Mouse (Mus musculus) G1E (cell line): ENCODE data around the gene Myh14.

Source experiments
- CTCF ChIP-seq: IDR thresholded peaks from 2 replicates; pipeline ENCODE4 v1.5.1; 2012; ENCODE audit warnings: low read depth, low read length, inconsistent platforms, mixed read lengths
- GATA2 ChIP-seq: IDR thresholded peaks from 2 replicates; pipeline ENCODE4 v1.6.1; 2012; ENCODE audit warnings: low read depth, low read length, inconsistent platforms, borderline replicate concordance
- POLR2AphosphoS5 ChIP-seq: IDR thresholded peaks from 2 replicates; pipeline ENCODE4 v1.6.1; 2012; ENCODE audit warnings: low read depth, low read length, inconsistent platforms; ENCODE audit not compliant: insufficient replicate concordance

GRCm38 (mm10) chr7:44602443-44602842 lies 68.2 kb downstream of the Myh14 start:
- TF ChIP-seq CTCF (no peak), POLR2AphosphoS5 (no peak), GATA2 (no peak)
